Mouse (Mus musculus) kidney, adult 8-10 months (tissue): ENCODE measurements around the gene Prepl.

ENCODE experiments used
- DNase-seq, 2 experiments: peaks; one replicate each; pipeline ENCODE4 v3.0.0; 2022

The Prepl gene

GRCm38 (mm10) chr17:85070658-85071057, 19.4 kb downstream of the Prepl start:
- DNase-seq, result no peak

GRCm38 (mm10) chr17:85067331-85067730, 22.7 kb downstream of the Prepl start:
- DNase-seq, result no peak

GRCm38 (mm10) chr17:85063560-85063959, 26.5 kb downstream of the Prepl start:
- DNase-seq, result no peak

- DNase-seq, result no peak
Measured at GRCm38 (mm10) chr17:85059136-85059535, 30.9 kb downstream of the Prepl start.

GRCm38 (mm10) chr17:85058276-85058675, 31.8 kb downstream of the Prepl start:
- no peak for DNase-seq

GRCm38 (mm10) chr17:85048379-85048778, 41.7 kb downstream of the Prepl start:
- DNase-seq, result peak in 1 of 2 experiments; percentile 61

GRCm38 (mm10) chr17:85045160-85045559, 44.9 kb downstream of the Prepl start:
- no peak for DNase-seq

- DNase-seq, result peak; percentile 78 to 84
Measured at GRCm38 (mm10) chr17:85044466-85044865, 45.6 kb downstream of the Prepl start.

GRCm38 (mm10) chr17:85043404-85043816, 46.6 kb downstream of the Prepl start:
- DNase-seq, result peak; percentile 64 to 83

GRCm38 (mm10) chr17:85042419-85042818, 47.6 kb downstream of the Prepl start:
- DNase-seq, result peak; percentile 87 to 91

GRCm38 (mm10) chr17:85040913-85041312, 49.1 kb downstream of the Prepl start:
- DNase-seq, result peak; percentile 80 to 87

- DNase-seq, result no peak
Measured at GRCm38 (mm10) chr17:85038761-85039160, 51.3 kb downstream of the Prepl start.

GRCm38 (mm10) chr17:85038311-85038710, 51.7 kb downstream of the Prepl start:
- DNase-seq, result no peak

- no peak for DNase-seq
Measured at GRCm38 (mm10) chr17:85037855-85038254, 52.2 kb downstream of the Prepl start.

- no peak for DNase-seq
Measured at GRCm38 (mm10) chr17:85034068-85034467, 56.0 kb downstream of the Prepl start.

GRCm38 (mm10) chr17:85033087-85033486, 57.0 kb downstream of the Prepl start:
- DNase-seq, result no peak

- DNase-seq, result no peak
Measured at GRCm38 (mm10) chr17:85030651-85031050, 59.4 kb downstream of the Prepl start.

GRCm38 (mm10) chr17:85028797-85029196, 61.2 kb downstream of the Prepl start:
- peak in 1 of 2 experiments; percentile 44 for DNase-seq

- peak; percentile 63 to 77 for DNase-seq
Measured at GRCm38 (mm10) chr17:85028093-85028739, 61.8 kb downstream of the Prepl start, which contains the start of gene Slc3a1. Gene Slc3a1, plus strand, starts transcription at chr17:85028376.

GRCm38 (mm10) chr17:85027247-85027646, 62.8 kb downstream of the Prepl start:
- DNase-seq, result peak; percentile 50 to 67

GRCm38 (mm10) chr17:85026436-85026835, 63.6 kb downstream of the Prepl start:
- DNase-seq, result no peak

- no peak for DNase-seq
Measured at GRCm38 (mm10) chr17:85025151-85025550, 64.9 kb downstream of the Prepl start.

GRCm38 (mm10) chr17:85024237-85024636, 65.8 kb downstream of the Prepl start:
- no peak for DNase-seq

- peak; percentile 62 to 63 for DNase-seq
Measured at GRCm38 (mm10) chr17:85023247-85024167, 66.5 kb downstream of the Prepl start.
